Comparison of ENCODE assay signal across 8 mouse cellular contexts in the genomic region with DNA sequence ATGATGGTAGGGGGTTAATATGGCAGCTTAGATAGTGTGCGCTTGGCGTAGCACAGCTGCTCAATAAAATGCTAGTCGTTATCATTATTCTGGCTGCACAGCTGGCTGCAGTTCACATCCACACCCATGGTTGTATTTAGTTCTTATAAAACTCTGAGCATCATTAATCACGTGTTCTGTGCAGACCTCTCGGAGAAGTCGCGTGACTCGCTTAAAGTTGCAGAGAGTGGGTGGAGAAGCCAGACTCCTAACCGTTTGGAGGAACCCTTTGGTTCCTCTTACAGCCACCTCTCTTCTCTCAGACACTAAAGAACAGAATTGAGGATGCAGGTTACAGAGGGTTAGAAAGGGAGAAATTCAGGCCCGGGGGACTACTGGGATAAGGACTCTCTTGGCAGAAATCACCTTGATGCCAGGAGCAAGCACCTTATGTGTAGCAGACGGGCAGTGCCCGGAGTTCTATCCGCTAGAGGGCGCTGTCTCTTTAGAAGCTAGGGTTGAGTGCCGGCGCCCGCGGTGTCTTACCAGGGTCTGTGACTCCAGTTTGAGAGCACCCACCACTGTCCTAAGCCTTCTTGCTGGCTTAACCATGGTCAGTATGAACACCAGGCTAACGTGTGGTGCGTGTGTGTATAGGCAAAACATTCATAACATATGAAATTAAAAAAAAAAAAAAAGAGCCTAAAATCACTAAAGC. TPM values are rescaled to one million over a fixed set of nuclear protein-coding genes. Genes with fewer than 3 reads are reported as not detected.
DNase-seq lines count a peak whose midpoint lies in the region; ATAC-seq and TF ChIP-seq lines count a peak whose summit lies in the region.

No protein-coding gene starts in this region.

- no peak for TF ChIP-seq POLR2A in CH12.LX (IDR thresholded peaks at IDR 0.05; ENCODE audit: low read depth, low read length)

- H3K9me3 ChIP-seq in CH12.LX (replicated peaks; ENCODE audit: low read length): peaks cover 3% of the 10 kb centered on the region
- H3K9me3 ChIP-seq in forebrain, embryonic 16.5 days (ENCODE audit: control insufficient read depth, low read length): no peaks in the 10 kb centered on the region
- no peaks in the 10 kb centered on the region for H3K9me3 ChIP-seq in lung, embryonic 15.5 days

- DNase-seq in CH12.LX (ENCODE audit: extremely low read depth): peak; percentile 76
- DNase-seq in c-Kit-negative CD71-positive TER-119-positive erythroid progenitor cells, embryonic 14.5 days (ENCODE audit: low read depth, low spot score): peak; percentile 30
- DNase-seq in heart, postnatal 25 days (ENCODE audit: low spot score): peak; percentile 24
- peak; percentile 64 to 82 for DNase-seq in layer of hippocampus, adult 2 months (ENCODE audit: low spot score in 2 of 2)
- DNase-seq in ovary, postnatal 14 days (ENCODE audit: low spot score): peak; percentile 67
- peak; percentile 81 to 96 for DNase-seq in thymus, postnatal 10 days (ENCODE audit: low spot score in 2 of 2)

- no peak for ATAC-seq in forebrain, embryonic 16.5 days
- no peak for ATAC-seq in lung, embryonic 15.5 days (ENCODE audit: borderline replicate concordance, extremely low read depth, low FRiP score, low TSS enrichment)

- H3K9ac ChIP-seq in CH12.LX (ENCODE audit: insufficient read depth, low read depth): no peak overlapping the region
- no peak overlapping the region for H3K9ac ChIP-seq in forebrain, embryonic 16.5 days (replicated peaks; ENCODE audit: low read depth, low read length)
- H3K9ac ChIP-seq in lung, embryonic 15.5 days: no peak overlapping the region

- H3K4me3 ChIP-seq in CH12.LX (replicated peaks in 1 of 3; ENCODE audit: low read depth in 2 of 3, low read length in 2 of 3, poor library complexity in 1 of 3): no peak overlapping the region
- H3K4me3 ChIP-seq in forebrain, embryonic 16.5 days (replicated peaks; ENCODE audit: low read length): no peak overlapping the region
- peak overlapping the region; percentile 41 for H3K4me3 ChIP-seq in layer of hippocampus, adult 2 months
- 0 out of 2 replicates have a peak overlapping the region, but pooled peaks have one; percentile 7 for H3K4me3 ChIP-seq in lung, embryonic 15.5 days

- TF ChIP-seq CTCF in CH12.LX (conservative IDR thresholded peaks at IDR 0.05 in 1 of 2, IDR thresholded peaks at IDR 0.05 in 1 of 2; ENCODE audit: low read depth in 2 of 2, low read length in 2 of 2): peak; percentile 35 to 86; a peak in 3 of 4 replicates
- peak; percentile 79 for TF ChIP-seq CTCF in layer of hippocampus, adult 2 months (conservative IDR thresholded peaks at IDR 0.05)

- no peaks in the 10 kb centered on the region for H3K36me3 ChIP-seq in CH12.LX (replicated peaks in 1 of 2; ENCODE audit: control insufficient read depth in 1 of 2, insufficient read depth in 1 of 2, low read length in 1 of 2)
- H3K36me3 ChIP-seq in forebrain, embryonic 16.5 days (ENCODE audit: control insufficient read depth, insufficient read depth): no peaks in the 10 kb centered on the region
- H3K36me3 ChIP-seq in lung, embryonic 15.5 days: no peaks in the 10 kb centered on the region

- H3K27ac ChIP-seq in CH12.LX (ENCODE audit: insufficient read depth, low read depth): no peak overlapping the region
- no peak overlapping the region for H3K27ac ChIP-seq in forebrain, embryonic 16.5 days (ENCODE audit: low read length)
- H3K27ac ChIP-seq in layer of hippocampus, adult 2 months: no peak overlapping the region
- H3K27ac ChIP-seq in lung, embryonic 15.5 days: no peak overlapping the region

- TF ChIP-seq RAD21 in CH12.LX (IDR thresholded peaks at IDR 0.05; ENCODE audit: low read depth, low read length): peak; percentile 69

- H3K4me2 ChIP-seq in CH12.LX (ENCODE audit: insufficient read depth, low read depth, poor library complexity, severe bottlenecking): peak overlapping the region; percentile 51
- H3K4me2 ChIP-seq in forebrain, embryonic 16.5 days (ENCODE audit: low read length): 0 out of 2 replicates have a peak overlapping the region, but pooled peaks have one; percentile 8
- peak overlapping the region; percentile 44 for H3K4me2 ChIP-seq in lung, embryonic 15.5 days

- no peak for TF ChIP-seq EP300 in CH12.LX (IDR thresholded peaks at IDR 0.05; ENCODE audit: low read length)

- H3K27me3 ChIP-seq in CH12.LX (replicated peaks): no peaks in the 10 kb centered on the region
- H3K27me3 ChIP-seq in forebrain, embryonic 16.5 days (replicated peaks; ENCODE audit: control insufficient read depth, insufficient read depth, low read length): no peaks in the 10 kb centered on the region
- H3K27me3 ChIP-seq in lung, embryonic 15.5 days: peaks cover 29% of the 10 kb centered on the region

- in situ Hi-C loops in CH12.LX (cut with MboI; ENCODE audit: low pct_ligation_motif_present, low pct_unique_long_range_greater_than_20kb, low sequenced_read_pairs): loop anchor here (25.0 kb wide), 1 partner anchor 275 kb away; no protein-coding TSS in a partner anchor

- no peaks in the 10 kb centered on the region for H3K4me1 ChIP-seq in CH12.LX (ENCODE audit: control insufficient read depth in 1 of 2, insufficient read depth in 2 of 2)
- no peaks in the 10 kb centered on the region for H3K4me1 ChIP-seq in forebrain, embryonic 16.5 days (replicated peaks; ENCODE audit: control insufficient read depth, insufficient read depth, low read length)
- H3K4me1 ChIP-seq in lung, embryonic 15.5 days: peaks cover 18% of the 10 kb centered on the region

- WGBS in forebrain, embryonic 16.5 days: 45% methylated on average over 20 of the region's 20 CpGs
- WGBS in lung, embryonic 15.5 days: 24% methylated on average over 20 of the region's 20 CpGs

- no peaks in the 10 kb centered on the region for H3K79me2 ChIP-seq in CH12.LX (replicated peaks; ENCODE audit: control insufficient read depth, extremely low read depth, insufficient read depth, poor library complexity, severe bottlenecking)

- dilution Hi-C loops in CH12.LX (cut with MboI; ENCODE audit: extremely low pct_ligation_motif_present, extremely low pct_unique_long_range_greater_than_20kb, low sequenced_read_pairs): no loop called here

- intact Hi-C loops in heart, postnatal 25 days (cut with DNase I): loop anchor here (5.0 kb wide), 1 partner anchor 75 kb away; no protein-coding TSS in a partner anchor

TF ChIP-seq in CH12.LX, 34 proteins besides CTCF, POLR2A, EP300 and RAD21:
- no peak for TF ChIP-seq UBTF (IDR thresholded peaks at IDR 0.05; ENCODE audit: low read depth, low read length)
- TF ChIP-seq CHD2 (IDR thresholded peaks at IDR 0.05; ENCODE audit: low read length): no peak
- TF ChIP-seq TBP (conservative IDR thresholded peaks at IDR 0.05; ENCODE audit: low read depth, low read length): no peak
- peak; percentile 32 for TF ChIP-seq BHLHE40 (IDR thresholded peaks at IDR 0.05; ENCODE audit: low read depth, low read length)
- 0 out of 2 replicates have a peak, but pooled peaks have one; percentile 50 for TF ChIP-seq MXI1 (IDR thresholded peaks at IDR 0.05; ENCODE audit: low read depth, low read length)
- no peak for TF ChIP-seq RCOR1 (conservative IDR thresholded peaks at IDR 0.05; ENCODE audit: low read depth, low read length)
- peak; percentile 31; the same call in 1 of the 2 replicates for TF ChIP-seq IRF4 (IDR thresholded peaks at IDR 0.05; ENCODE audit: low read depth, low read length)
- no peak for TF ChIP-seq POLR2AphosphoS2 (IDR thresholded peaks at IDR 0.05; ENCODE audit: low read depth, low read length)
- no peak for TF ChIP-seq ETS1 (conservative IDR thresholded peaks at IDR 0.05; ENCODE audit: low read depth, low read length)
- peak; percentile 75 for TF ChIP-seq SMC3 (IDR thresholded peaks at IDR 0.05; ENCODE audit: low read depth, low read length)
- peak; percentile 54; the same call in 1 of the 2 replicates for TF ChIP-seq ZNF384 (IDR thresholded peaks at IDR 0.05; ENCODE audit: low read depth, low read length)
- TF ChIP-seq E2F4 (IDR thresholded peaks at IDR 0.05; ENCODE audit: insufficient replicate concordance, low read depth, low read length): no peak

RNA-seq across cellular contexts. Expression of a gene that starts 16.5 kb away (rescaled TPM):
- total RNA-seq in CH12.LX (2012; rRNA removed) (0.13 TPM in 2 replicates), CH12.LX (2014; rRNA removed) (not detected in 2 replicates)
- 0.11 TPM in 1 of 2 replicates, not detected in the other for polyA plus RNA-seq in CH12.LX (2012; ENCODE audit: insufficient read length, low read depth)
- polyA plus RNA-seq in forebrain, embryonic 16.5 days (2015; fragmentation: Nextera tagmentation; extraction: Ambion mirVana): 0.11 and 0.20 TPM in 2 replicates
- not detected for total RNA-seq in heart, postnatal 25 days (2021)
- under 1 TPM in 1 of 2 experiments, not detected in 1; 0.33 TPM for total RNA-seq in layer of hippocampus, adult 2 months (2021)
- 0.14 and 0.42 TPM in 2 replicates for polyA plus RNA-seq in lung, embryonic 15.5 days (2015; fragmentation: Nextera tagmentation; extraction: Ambion mirVana)

RNA-seq across cellular contexts. Expression of a gene that starts 16.6 kb away (rescaled TPM):
- not detected in 2 replicates for total RNA-seq in CH12.LX (2012; rRNA removed)
- not detected in 2 replicates for total RNA-seq in CH12.LX (2014; rRNA removed)
- polyA plus RNA-seq in CH12.LX (2012; ENCODE audit: insufficient read length, low read depth): 0.15 TPM in 1 of 2 replicates, not detected in the other
- 0.08 and 0.22 TPM in 2 replicates for polyA plus RNA-seq in forebrain, embryonic 16.5 days (2015; fragmentation: Nextera tagmentation; extraction: Ambion mirVana)
- total RNA-seq in heart, postnatal 25 days (2021): not detected
- total RNA-seq in layer of hippocampus, adult 2 months (2021): not detected
- 0.15 and 1.6 TPM in 2 replicates for polyA plus RNA-seq in lung, embryonic 15.5 days (2015; fragmentation: Nextera tagmentation; extraction: Ambion mirVana)

Comparison
In these comparisons a context has a peak if more than half of its experiments do, and no peak if none do; other contexts are left out.
1. DNase-seq: peak in every context shown above with its lines; median percentile 88 in thymus, postnatal 10 days; 76 in CH12.LX; 73 in layer of hippocampus, adult 2 months; 67 in ovary, postnatal 14 days; 30 in c-Kit-negative CD71-positive TER-119-positive erythroid progenitor cells, embryonic 14.5 days; 24 in heart, postnatal 25 days.
2. H3K4me3 ChIP-seq: peak in layer of hippocampus, adult 2 months (single experiment) and lung, embryonic 15.5 days (single experiment); none in CH12.LX (0 of 3) and forebrain, embryonic 16.5 days (single experiment).
3. Peak in every context shown above with its lines, with median percentiles within 50 percentile points of each other: H3K4me2 ChIP-seq.